Mouse (Mus musculus): ENCODE results near the gene Zfp207.

DNA sequence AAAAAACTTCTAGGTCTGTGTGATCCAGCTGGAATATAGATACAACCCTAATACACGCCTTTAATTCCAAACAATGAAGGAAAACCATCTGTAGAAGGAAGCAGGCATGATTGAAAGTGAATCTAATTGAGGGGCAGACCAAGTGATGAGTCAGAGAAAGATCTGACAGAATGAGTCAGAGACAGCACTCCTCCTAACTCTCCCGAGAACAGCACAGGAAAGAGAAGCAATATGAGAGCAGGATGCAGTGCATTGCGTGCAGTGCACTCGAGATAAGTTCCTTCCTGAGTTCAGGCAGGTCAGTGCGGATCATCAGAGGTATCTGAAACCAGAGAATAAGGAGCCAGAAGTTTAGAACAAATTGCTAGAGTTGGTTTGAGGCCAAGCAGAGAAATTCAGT, 34.0 kb downstream of the Zfp207 start:
- no peak for TF ChIP-seq CHD2 (IDR thresholded peaks at IDR 0.05; ENCODE audit: low read length)
- TF ChIP-seq POLR2A (IDR thresholded peaks at IDR 0.05; ENCODE audit: low read depth, low read length), result no peak
- no peak for TF ChIP-seq BHLHE40 (IDR thresholded peaks at IDR 0.05; ENCODE audit: low read depth, low read length)
- no peak for TF ChIP-seq GABPA (IDR thresholded peaks at IDR 0.05; ENCODE audit: insufficient replicate concordance, low read depth, low read length)
